Mouse (Mus musculus) liver, adult 2 months (tissue): ENCODE data around the gene Rrp36.

ENCODE experiments used
- CTCF ChIP-seq: fragments of 200-500 bp; IDR thresholded peaks from 2 replicates; pipeline ENCODE4 v1.5.1; 2011; ENCODE audit warnings: low read depth, low read length, control low read depth
- POLR2A ChIP-seq: fragments of 200-500 bp; IDR thresholded peaks from 2 replicates; pipeline ENCODE4 v1.6.1; 2011; ENCODE audit warnings: low read length, control low read depth; ENCODE audit not compliant: insufficient read depth; ENCODE audit errors: extremely low read depth

DNA sequence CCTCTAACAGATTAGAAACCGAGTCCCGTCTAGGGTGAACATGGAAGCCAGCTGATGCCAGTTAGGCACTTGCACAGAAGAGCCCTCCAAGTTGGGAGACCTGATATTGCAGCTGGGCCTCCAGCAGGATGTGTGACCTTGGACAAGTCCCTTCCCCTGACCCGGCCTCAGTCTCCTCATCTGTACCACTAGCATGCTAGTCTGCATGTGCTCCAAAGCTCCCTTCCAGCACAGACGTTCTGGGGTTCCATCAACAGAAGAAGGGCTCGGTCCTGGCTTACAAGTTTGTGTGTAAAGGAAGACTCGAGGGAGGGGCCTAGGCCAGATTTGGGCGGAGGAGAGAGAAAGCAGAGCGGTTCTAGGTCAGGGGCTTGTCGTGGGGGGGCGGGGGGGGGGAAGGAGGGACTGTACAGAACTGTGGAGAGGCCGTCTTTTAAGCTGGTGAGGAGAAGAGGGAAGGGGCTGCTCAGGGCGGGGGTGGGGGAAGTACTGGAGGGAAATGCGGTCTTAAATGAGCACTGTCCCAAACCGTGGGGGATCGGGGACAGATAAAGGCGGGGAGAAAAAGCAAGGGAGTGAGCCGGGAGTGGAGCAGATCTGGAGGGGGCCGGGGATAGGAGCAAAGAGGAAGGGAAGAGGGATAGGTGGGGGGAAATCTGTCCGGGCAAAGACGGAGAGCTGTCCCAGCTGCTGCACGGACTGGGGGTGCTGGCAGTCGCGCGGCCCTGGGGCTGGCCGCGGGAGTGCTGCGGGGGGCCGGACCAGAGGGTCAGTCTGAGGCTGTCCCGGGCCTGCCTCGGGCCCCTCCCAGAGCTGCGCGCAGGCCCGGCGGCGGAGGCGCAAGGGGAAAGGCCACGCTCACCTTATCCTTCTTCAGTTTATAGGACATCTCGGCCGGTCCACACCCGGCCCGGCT, 30.1 kb upstream of the Rrp36 start:
- TF ChIP-seq POLR2A (no peak), CTCF (no peak)
